Mouse (Mus musculus) macrophage (primary cell): ENCODE measurements around the gene Akap7. TPM values are rescaled to one million over a fixed set of nuclear protein-coding genes. Genes with fewer than 3 reads are reported as not detected.

Experiments
- H3K27ac ChIP-seq: fragments of 350-480 bp; formaldehyde crosslinking; 2 replicates; pipeline ENCODE4 v1.9.0; 2021
- H3K36me3 ChIP-seq: fragments of 350-480 bp; formaldehyde crosslinking; 2 replicates; pipeline ENCODE4 v1.9.0; 2021; ENCODE audit errors: inconsistent target
- H3K4me3 ChIP-seq: fragments of 350-480 bp; formaldehyde crosslinking; 2 replicates; pipeline ENCODE4 v1.9.0; 2021; ENCODE audit errors: inconsistent target
- H3K79me2 ChIP-seq: fragments of 350-480 bp; formaldehyde crosslinking; 2 replicates; pipeline ENCODE4 v1.9.0; 2021; ENCODE audit errors: inconsistent target
- WGBS: methylation state at CpG from one replicate; pipeline ENCODE4 v1.1.7; 2026; ENCODE audit warnings: inconsistent platforms; ENCODE audit not compliant: missing documents; 5-methylcytosine and 5-hydroxymethylcytosine counted together
- polyA plus RNA-seq: library from polyadenylated mRNA; stranded (reverse); fragments of 250-400 nt; gene quantifications from 3 replicates; pipeline ENCODE4 v1.2.4, GENCODE M21; 2018; ENCODE audit warnings: inconsistent platforms

The Akap7 gene
- polyA plus RNA-seq, 1 experiment from 2014 or later, result 57.2 TPM

DNA sequence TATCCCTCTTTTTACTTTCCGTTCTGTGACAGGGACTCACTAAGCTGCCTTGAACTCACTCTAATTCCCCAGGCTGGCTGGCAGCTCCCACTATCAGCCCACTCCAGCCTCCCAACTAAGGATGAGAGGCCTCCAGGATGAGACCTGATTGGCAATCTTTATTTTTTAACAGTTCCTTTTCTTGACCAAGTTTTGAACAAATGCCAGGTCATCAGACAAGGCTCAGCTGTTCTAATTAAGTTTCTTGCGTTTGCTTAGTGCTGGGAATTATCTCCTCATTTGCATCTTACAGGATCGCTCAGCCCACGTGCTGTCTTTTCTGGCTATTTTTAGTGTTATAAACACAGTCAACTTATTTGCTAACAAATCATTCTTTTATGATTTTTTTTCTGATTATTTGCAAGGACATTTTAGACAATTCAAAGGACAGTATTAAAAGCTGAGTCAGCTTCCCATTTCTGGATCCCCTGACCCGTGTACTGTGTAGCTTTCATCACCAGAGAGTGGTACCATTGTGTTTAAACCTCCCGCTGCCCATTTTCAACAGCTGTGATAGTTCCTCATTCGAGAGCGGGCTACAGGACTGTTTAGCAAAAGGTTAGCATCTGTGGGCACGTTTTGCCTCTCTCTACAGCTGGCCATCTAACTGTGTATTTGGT is 4.0 kb upstream of the Akap7 start:
- Histone ChIP-seq H3K79me2 (no peaks in the 10 kb centered on the region), H3K36me3 (no peaks in the 10 kb centered on the region), H3K27ac (no peak overlapping the region), H3K4me3 (no peak overlapping the region)
- 48% methylated on average over 9 of the region's 9 CpGs for WGBS

- Histone ChIP-seq H3K27ac (no peak overlapping the region), H3K4me3 (no peak overlapping the region), H3K36me3 (no peaks in the 10 kb centered on the region), H3K79me2 (no peaks in the 10 kb centered on the region)
- 100% methylated on average over 2 of the region's 4 CpGs for WGBS
These were observed 3.1 kb upstream of the Akap7 start for GRCm38 (mm10) chr10:25310736-25311135.

- H3K36me3 ChIP-seq, result no peaks in the 10 kb centered on the region
- no peaks in the 10 kb centered on the region for H3K79me2 ChIP-seq
- no peak overlapping the region for H3K4me3 ChIP-seq
- 98% methylated on average over 5 of the region's 5 CpGs for WGBS
- no peak overlapping the region for H3K27ac ChIP-seq
These were observed 2.3 kb upstream of the Akap7 start for GRCm38 (mm10) chr10:25309996-25310395.

DNA sequence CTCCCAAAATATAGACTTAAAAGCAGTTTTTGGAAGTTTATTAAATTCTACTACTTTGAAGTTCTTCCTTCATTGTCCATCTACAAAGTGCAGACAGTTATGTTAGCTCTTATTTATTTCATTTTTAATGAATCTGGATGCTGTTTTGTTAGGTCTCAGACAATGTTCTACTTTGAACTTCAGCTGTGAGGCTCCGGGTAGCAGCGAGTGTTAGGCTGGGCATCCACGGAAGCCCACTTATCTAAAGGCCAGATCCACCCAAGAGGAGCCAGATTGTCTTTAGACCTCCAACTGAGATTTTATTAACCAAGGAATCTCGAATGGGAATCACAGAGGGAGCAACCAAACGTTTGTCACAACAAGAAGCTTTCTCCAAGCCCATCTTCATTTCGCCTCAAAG is 2.5 kb downstream of the Akap7 start:
- no peak overlapping the region for H3K27ac ChIP-seq
- H3K79me2 ChIP-seq, result no peaks in the 10 kb centered on the region
- WGBS, result 88% methylated on average over 6 of the region's 6 CpGs
- H3K4me3 ChIP-seq, result no peak overlapping the region
- no peaks in the 10 kb centered on the region for H3K36me3 ChIP-seq

- Histone ChIP-seq H3K4me3 (no peak overlapping the region), H3K36me3 (no peaks in the 10 kb centered on the region), H3K27ac (no peak overlapping the region), H3K79me2 (no peaks in the 10 kb centered on the region)
- WGBS, result 100% methylated on average over 2 of the region's 2 CpGs
These were observed 3.1 kb downstream of the Akap7 start for GRCm38 (mm10) chr10:25304608-25305007.

DNA sequence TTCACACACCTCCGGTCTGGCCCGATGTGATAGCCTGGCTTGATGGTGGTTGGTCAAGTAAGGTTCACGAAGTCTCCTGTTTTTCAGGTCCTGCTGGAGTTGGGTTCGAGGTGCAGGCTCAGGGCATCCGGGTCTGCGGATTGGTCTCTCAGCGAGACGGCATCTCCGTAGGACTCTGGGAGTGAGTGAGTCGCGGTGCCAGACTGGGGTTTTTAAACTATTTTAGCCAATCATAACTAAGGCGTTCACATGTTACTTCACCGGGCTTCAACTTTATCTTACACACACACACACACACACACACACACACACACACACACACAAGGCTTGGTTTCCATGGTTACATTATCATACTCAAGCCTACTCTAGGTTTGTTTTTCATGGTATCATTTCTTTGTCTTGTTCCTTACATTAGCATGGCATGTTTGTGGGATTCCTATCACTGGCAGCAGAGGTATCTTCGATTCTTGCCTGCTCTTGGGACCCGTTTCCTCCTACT is 8.6 kb downstream of the Akap7 start:
- Histone ChIP-seq H3K79me2 (no peaks in the 10 kb centered on the region), H3K27ac (no peak overlapping the region), H3K36me3 (no peaks in the 10 kb centered on the region), H3K4me3 (no peak overlapping the region)
- 95% methylated on average over 15 of the region's 15 CpGs for WGBS

DNA sequence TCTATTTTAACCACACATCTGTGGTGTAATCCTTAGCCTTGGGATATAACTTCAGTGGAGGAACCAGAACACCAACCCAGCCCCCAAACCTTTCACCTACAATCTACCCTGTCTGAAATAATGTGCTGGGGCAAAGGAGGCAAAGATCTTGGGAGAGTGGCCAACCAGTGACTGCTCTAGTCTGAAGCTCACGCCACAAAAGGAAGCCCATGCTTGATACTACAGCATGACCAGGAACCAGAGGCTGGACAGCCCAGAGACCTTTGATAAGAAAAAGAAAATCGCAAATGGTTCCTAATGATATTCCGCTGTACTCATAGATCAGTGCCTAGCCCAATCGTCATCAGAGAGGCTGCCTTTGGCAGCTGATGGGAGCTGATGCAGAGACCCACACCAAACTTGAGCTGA is 9.4 kb downstream of the Akap7 start:
- Histone ChIP-seq H3K36me3 (no peaks in the 10 kb centered on the region), H3K4me3 (peak overlapping the region; percentile 38; the same call in 1 of the 2 replicates), H3K27ac (peak overlapping the region; percentile 41; the same call in 1 of the 2 replicates), H3K79me2 (no peaks in the 10 kb centered on the region)
- WGBS, result 56% methylated on average over 4 of the region's 4 CpGs

DNA sequence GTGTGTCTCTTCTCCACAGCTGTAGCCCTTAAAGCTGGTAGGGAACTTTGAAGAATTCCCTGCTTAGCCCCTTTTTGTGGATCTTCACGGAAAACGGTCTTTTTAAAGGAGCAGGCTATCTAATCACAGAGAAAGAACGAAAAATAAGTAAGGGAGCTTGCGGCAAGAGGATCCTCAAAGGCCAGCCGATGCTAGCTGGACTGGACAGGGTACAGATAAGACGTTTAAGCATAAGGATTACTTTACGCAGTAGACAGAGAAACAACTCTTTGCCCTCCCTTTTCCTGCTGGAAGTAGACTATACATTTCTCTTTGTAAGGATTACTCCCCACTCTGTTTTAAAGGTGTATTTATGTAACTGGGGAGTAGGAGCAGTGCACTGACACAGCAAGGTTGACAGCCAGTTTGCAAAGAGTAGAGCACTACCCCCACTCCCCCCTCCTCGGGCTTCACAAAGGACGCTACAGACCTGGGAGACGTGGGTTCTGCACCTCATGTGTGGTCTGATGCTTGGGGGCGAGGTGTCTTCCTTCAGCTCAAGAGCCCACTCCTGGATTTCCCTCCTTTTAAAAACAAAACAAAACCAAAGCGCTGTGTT is 9.9 kb downstream of the Akap7 start:
- WGBS, result 34% methylated on average over 10 of the region's 12 CpGs
- H3K79me2 ChIP-seq, result no peaks in the 10 kb centered on the region
- H3K4me3 ChIP-seq, result peak overlapping the region; percentile 38
- H3K27ac ChIP-seq, result peak overlapping the region; percentile 41
- no peaks in the 10 kb centered on the region for H3K36me3 ChIP-seq

- under 1% methylated on average over 76 of the region's 81 CpGs for WGBS
- H3K27ac ChIP-seq, result peak overlapping the region; percentile 41
These were observed 10.9 kb downstream of the Akap7 start for GRCm38 (mm10) chr10:25296657-25297369.

GRCm38 (mm10) chr10:25296286-25296656 is 11.4 kb downstream of the Akap7 start:
- WGBS, result 49% methylated on average over 8 of the region's 8 CpGs

More at GRCm38 (mm10) chr10:25296657-25297369, 10.9 kb downstream of the Akap7 start:
- Histone ChIP-seq H3K36me3 (no peaks in the 10 kb centered on the region), H3K79me2 (no peaks in the 10 kb centered on the region), H3K4me3 (peak overlapping the region; percentile 38)

GRCm38 (mm10) chr10:25295836-25296235 is 11.8 kb downstream of the Akap7 start:
- Histone ChIP-seq H3K4me3 (no peak overlapping the region), H3K79me2 (no peaks in the 10 kb centered on the region), H3K36me3 (no peaks in the 10 kb centered on the region), H3K27ac (peak overlapping the region; percentile 58)
- 90% methylated on average over 9 of the region's 9 CpGs for WGBS

More at GRCm38 (mm10) chr10:25296286-25296656, 11.4 kb downstream of the Akap7 start:
- no peaks in the 10 kb centered on the region for H3K36me3 ChIP-seq
- no peaks in the 10 kb centered on the region for H3K79me2 ChIP-seq
- peak overlapping the region; percentile 41 for H3K27ac ChIP-seq
- H3K4me3 ChIP-seq, result peak overlapping the region; percentile 33

GRCm38 (mm10) chr10:25294999-25295398 is 12.7 kb downstream of the Akap7 start:
- WGBS, result 27% methylated on average over 7 of the region's 7 CpGs
- no peak overlapping the region for H3K4me3 ChIP-seq
- peak overlapping the region; percentile 58 for H3K27ac ChIP-seq
- no peaks in the 10 kb centered on the region for H3K79me2 ChIP-seq
- no peaks in the 10 kb centered on the region for H3K36me3 ChIP-seq

- no peaks in the 10 kb centered on the region for H3K79me2 ChIP-seq
- H3K4me3 ChIP-seq, result no peak overlapping the region
- 94% methylated on average over 3 of the region's 3 CpGs for WGBS
- H3K36me3 ChIP-seq, result no peaks in the 10 kb centered on the region
- no peak overlapping the region for H3K27ac ChIP-seq
These were observed 13.9 kb downstream of the Akap7 start for GRCm38 (mm10) chr10:25293796-25294195.

DNA sequence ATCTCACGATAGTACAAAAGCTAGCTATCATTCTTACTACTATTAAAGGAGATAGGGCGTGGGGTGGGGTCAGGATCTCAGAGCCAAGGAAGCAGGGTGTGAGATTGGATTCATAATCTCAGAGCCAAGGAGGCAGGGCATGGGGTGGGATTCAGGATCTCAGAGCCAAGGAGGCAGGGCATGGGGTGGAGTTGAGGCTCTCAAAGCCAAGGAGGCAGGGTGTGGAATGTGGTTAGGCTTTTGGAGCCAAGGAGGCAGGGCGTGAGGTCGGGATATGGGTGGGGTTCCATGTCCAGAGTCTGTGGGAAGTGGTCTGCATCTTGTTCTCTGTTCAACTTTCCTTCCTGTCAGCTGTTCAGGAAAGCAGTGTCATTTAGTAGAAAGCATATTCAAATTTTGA is 16.6 kb downstream of the Akap7 start:
- Histone ChIP-seq H3K36me3 (no peaks in the 10 kb centered on the region), H3K27ac (no peak overlapping the region), H3K4me3 (no peak overlapping the region), H3K79me2 (no peaks in the 10 kb centered on the region)
- 73% methylated on average over 4 of the region's 4 CpGs for WGBS
